Mouse (Mus musculus) adipose tissue, adult 10 weeks (tissue): Measurements from ENCODE around the gene 4931428F04Rik. TPM values are rescaled to one million over a fixed set of nuclear protein-coding genes. Genes with fewer than 3 reads are reported as not detected.

Experiments used
- polyA plus RNA-seq: library from polyadenylated mRNA; stranded (reverse); fragments of 350-450 nt; fragmentation: Illumina TruSeq; extraction: RNeasy Lipid Tissue Mini Kit (QIAGEN cat#74804); gene quantifications from one replicate; pipeline ENCODE4 v1.2.3, GENCODE M21; 2014; ENCODE audit warnings: low read depth, low replicate concordance

The 4931428F04Rik gene
- 4.7 TPM for polyA plus RNA-seq

GRCm38 (mm10) chr8:105289805-105290460, at the start of gene 4931428F04Rik:
Gene 4931428F04Rik (minus strand): TSS chr8:105289864.

DNA sequence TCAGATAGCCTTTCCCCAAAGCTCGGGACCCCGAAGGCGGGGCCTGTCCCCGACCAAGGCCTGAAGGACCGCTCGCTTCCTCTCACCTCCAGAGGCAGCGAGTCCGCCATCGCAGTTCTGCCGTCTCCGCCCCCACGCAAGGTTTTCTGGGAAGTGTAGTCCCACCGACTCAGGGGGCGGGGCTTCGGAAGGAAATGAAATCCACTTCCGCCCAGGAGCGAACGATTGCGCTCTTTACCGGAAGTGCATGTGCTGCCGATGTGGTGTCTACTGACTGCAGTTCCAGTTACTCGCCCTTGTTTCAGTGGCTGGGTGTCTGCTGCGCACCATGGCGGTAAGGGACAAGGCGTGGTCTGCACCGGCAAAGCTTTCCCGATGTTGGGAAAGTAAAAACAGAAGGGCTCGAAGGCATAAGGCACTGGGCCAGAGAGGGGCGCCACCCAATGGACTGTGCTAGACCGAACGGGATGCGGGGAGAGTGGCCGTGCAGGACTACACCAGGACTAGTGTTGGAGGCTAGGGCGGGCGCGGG, 36.5 kb upstream of the 4931428F04Rik start, which contains the start of the genes Lrrc29 and Tmem208:
TSS of gene Lrrc29 (minus strand) at position 138 of the 532 bp plus-strand sequence.
TSS of gene Tmem208 (plus strand) at position 214 of the 532 bp plus-strand sequence.

GRCm38 (mm10) chr8:105305211-105306145, 15.8 kb upstream of the 4931428F04Rik start, which contains the start of gene Elmo3:
Gene Elmo3 (plus strand): TSS chr8:105305601.

DNA sequence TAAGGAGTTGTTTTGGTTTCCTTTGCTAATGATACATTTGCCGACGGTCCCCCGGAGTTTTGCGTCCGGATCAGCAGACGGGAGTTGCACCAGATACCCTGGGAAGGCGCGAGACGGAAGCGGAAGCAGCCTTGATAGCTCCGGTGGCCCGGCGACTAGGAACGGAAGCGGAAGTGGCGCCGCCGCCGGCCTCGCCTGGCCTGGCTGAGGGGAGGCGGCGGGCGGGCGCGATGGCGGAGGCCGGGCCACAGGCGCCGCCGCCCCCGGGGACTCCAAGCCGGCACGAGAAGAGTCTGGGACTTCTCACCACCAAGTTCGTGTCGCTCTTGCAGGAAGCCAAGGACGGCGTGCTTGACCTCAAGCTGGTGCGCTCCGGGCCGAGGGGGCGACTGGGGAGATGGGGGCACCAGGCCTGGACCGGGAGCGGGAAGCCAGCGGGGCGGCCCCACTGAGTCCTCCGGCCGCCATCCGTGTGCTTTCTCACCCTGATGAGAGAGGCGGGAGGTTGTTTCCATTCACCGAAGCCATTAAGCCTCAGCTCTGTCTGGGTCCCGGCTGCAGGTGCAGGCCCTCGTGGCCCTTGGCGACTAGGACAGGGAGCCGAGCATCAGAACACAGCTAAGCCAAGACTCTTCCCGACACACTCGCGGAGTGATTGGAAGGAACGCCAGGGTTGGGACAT, 8.0 kb upstream of the 4931428F04Rik start, which contains the start of gene E2f4:
TSS of gene E2f4 (plus strand) at position 153 of the 682 bp plus-strand sequence.

DNA sequence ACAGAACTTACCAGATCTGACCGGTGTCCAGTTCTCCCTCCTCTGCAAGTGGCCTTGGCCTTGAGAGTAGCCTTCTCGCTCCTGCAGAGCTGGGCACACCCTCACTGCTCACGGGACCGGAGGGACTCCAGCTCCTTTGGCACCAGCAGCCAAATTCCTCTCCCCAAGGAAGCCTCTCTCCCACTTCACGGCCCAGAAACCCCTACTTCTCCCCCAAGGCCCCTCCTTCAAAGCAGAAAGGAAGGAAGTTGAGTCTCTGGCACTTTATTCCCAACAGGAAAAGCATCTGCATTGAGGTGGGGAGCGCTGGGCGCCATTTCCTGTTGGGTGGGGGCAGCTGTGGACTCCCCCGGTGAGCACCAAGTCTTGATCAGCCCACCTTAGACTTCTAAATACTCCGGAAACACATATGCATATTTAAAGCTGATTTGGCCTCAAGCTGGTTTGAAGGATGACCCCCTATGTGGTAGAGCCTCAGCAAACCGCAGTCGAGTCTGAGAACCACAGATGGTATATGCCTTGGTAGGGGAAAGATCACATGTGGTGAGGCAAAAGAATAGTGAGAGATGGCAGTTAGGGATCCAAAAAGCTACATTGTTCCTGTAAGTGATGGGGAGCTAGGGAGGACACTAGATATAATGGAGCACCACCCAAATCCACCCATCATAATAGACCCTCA, 6.4 kb upstream of the 4931428F04Rik start, which contains the start of gene Exoc3l:
TSS of gene Exoc3l (minus strand) at position 207 of the 679 bp plus-strand sequence.

DNA sequence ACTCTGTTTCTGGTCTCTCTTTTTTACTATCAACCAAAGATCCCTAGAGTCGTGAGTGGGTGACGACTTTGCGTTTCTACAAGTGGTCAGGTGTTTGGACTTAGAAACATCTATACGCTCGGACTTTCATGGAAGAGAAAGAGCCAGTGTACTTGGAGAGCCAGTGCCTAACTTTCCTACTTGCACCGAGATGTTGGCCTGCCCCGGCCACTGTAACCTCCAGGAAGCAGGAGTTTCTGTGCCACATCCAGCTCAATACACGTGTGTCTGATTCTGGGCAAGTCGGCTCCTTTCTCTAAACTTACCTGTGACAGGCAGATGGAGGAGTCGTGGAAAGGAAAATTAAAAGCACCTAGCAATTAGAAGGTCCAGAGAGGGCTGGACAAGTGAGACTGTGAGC, 13.8 kb downstream of the 4931428F04Rik start, which contains the start of gene Nol3:
TSS of gene Nol3 (plus strand) at position 301 of the 400 bp plus-strand sequence.

DNA sequence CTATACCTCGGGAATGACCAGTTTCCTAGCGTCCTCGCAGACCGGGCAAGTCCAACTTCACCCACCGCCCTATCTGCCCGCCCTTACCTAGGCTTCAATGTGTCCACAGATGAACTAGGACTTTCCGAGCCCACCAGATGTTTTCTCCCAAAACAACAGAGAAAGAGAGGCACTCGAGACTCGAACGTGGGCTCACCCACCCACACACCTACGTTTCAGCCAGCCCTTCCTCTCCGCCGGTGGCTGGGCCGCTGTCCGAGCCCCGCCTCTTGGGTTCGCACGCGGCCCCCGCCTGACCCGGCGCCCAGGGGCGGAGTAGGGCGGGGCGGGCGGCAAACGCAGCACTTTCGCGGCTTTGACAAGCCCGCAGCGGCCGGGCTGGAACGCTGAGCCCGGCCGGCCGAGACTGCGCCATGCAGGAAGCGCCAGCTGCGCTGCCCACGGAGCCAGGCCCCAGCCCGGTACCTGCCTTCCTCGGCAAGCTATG, 20.2 kb downstream of the 4931428F04Rik start, which contains the start of gene Hsf4:
TSS of gene Hsf4 (plus strand) at position 341 of the 487 bp plus-strand sequence.

GRCm38 (mm10) chr8:105264024-105264982, 25.4 kb downstream of the 4931428F04Rik start, which contains the start of the genes Tradd and Fbxl8:
Gene Tradd (minus strand): TSS chr8:105264609.
Gene Fbxl8 (plus strand): TSS chr8:105264648.

GRCm38 (mm10) chr8:105254966-105255350, 34.7 kb downstream of the 4931428F04Rik start, which contains the start of gene B3gnt9:
Gene B3gnt9 (minus strand): TSS chr8:105255153.

Other genes starting within 250 kb of the 4931428F04Rik start
- gene Ces3a, start 241.3 kb downstream of the 4931428F04Rik start, polyA plus RNA-seq = not detected
- gene Ces3b, start 206.1 kb downstream of the 4931428F04Rik start, polyA plus RNA-seq = not detected
- not detected for gene Ces4a, start 158.1 kb downstream of the 4931428F04Rik start, polyA plus RNA-seq
- 37.2 TPM for gene Cbfb, start 119.2 kb downstream of the 4931428F04Rik start, polyA plus RNA-seq
- 21.0 TPM for gene D230025D16Rik, start 64.7 kb downstream of the 4931428F04Rik start, polyA plus RNA-seq
- gene B3gnt9, start 34.7 kb downstream of the 4931428F04Rik start, polyA plus RNA-seq = 7.4 TPM
- 11.6 TPM for gene Tradd, start 25.3 kb downstream of the 4931428F04Rik start, polyA plus RNA-seq
- gene Fbxl8, start 25.2 kb downstream of the 4931428F04Rik start, polyA plus RNA-seq = 2.6 TPM
- gene Hsf4, start 20.1 kb downstream of the 4931428F04Rik start, polyA plus RNA-seq = 0.88 TPM
- 6.8 TPM for gene Nol3, start 13.7 kb downstream of the 4931428F04Rik start, polyA plus RNA-seq
- gene Exoc3l, start 6.2 kb upstream of the 4931428F04Rik start, polyA plus RNA-seq = 3.1 TPM
- 37.2 TPM for gene E2f4, start 7.8 kb upstream of the 4931428F04Rik start, polyA plus RNA-seq
- gene Elmo3, start 15.7 kb upstream of the 4931428F04Rik start, polyA plus RNA-seq = 24.2 TPM
- gene Lrrc29, start 36.4 kb upstream of the 4931428F04Rik start, polyA plus RNA-seq = 5.2 TPM
- 61.4 TPM for gene Tmem208, start 36.5 kb upstream of the 4931428F04Rik start, polyA plus RNA-seq
- 11.4 TPM for gene Fhod1, start 58.1 kb upstream of the 4931428F04Rik start, polyA plus RNA-seq
- gene Slc9a5, start 59.0 kb upstream of the 4931428F04Rik start, polyA plus RNA-seq = 2.4 TPM
- gene Plekhg4, start 83.4 kb upstream of the 4931428F04Rik start, polyA plus RNA-seq = 1.0 TPM
- gene Kctd19, start 123.6 kb upstream of the 4931428F04Rik start, polyA plus RNA-seq = 4.8 TPM
- 5.2 TPM for gene Lrrc36, start 123.7 kb upstream of the 4931428F04Rik start, polyA plus RNA-seq
- 75.1 TPM for gene Tppp3, start 181.7 kb upstream of the 4931428F04Rik start, polyA plus RNA-seq
- 32.3 TPM for gene Zdhhc1, start 207.0 kb upstream of the 4931428F04Rik start, polyA plus RNA-seq
- gene Hsd11b2, start 228.9 kb upstream of the 4931428F04Rik start, polyA plus RNA-seq = 1.1 TPM